Mouse (Mus musculus) CH12.LX (cell line): ENCODE measurements around the gene Tgfbr3.

Experiments used
- BHLHE40 ChIP-seq: IDR thresholded peaks from 2 replicates; pipeline ENCODE4 v1.6.1; 2011; ENCODE audit warnings: mild to moderate bottlenecking, low read depth, low read length, improper control_type of control experiment
- CTCF ChIP-seq, 2 experiments: IDR thresholded peaks in 1 of 2; conservative IDR thresholded peaks in 1 of 2; 2 replicates each; pipeline ENCODE4 v1.5.1; 2011 to 2012; ENCODE audit warnings: low read depth in 2 of 2, low read length in 2 of 2, improper control_type of control experiment in 1 of 2, inconsistent platforms in 1 of 2, mild to moderate bottlenecking in 1 of 2, moderate library complexity in 1 of 2
- E2F4 ChIP-seq: IDR thresholded peaks from 2 replicates; pipeline ENCODE4 v1.6.1; 2011; ENCODE audit warnings: low read depth, low read length, improper control_type of control experiment; ENCODE audit not compliant: insufficient replicate concordance
- JUND ChIP-seq: conservative IDR thresholded peaks from 2 replicates; pipeline ENCODE4 v1.6.1; 2011; ENCODE audit warnings: low read depth, low read length, improper control_type of control experiment
- MAX ChIP-seq: IDR thresholded peaks from 2 replicates; pipeline ENCODE4 v1.6.1; 2011; ENCODE audit warnings: low read length, improper control_type of control experiment
- MEF2A ChIP-seq: IDR thresholded peaks from 2 replicates; pipeline ENCODE4 v1.6.1; 2014; ENCODE audit warnings: low read depth, mild to moderate bottlenecking, inconsistent platforms, low read length, improper control_type of control experiment, borderline replicate concordance
- MXI1 ChIP-seq: IDR thresholded peaks from 2 replicates; pipeline ENCODE4 v1.6.1; 2011; ENCODE audit warnings: mild to moderate bottlenecking, low read depth, low read length, improper control_type of control experiment
- PAX5 ChIP-seq: IDR thresholded peaks from 2 replicates; pipeline ENCODE4 v1.6.1; 2012; ENCODE audit warnings: low read length, inconsistent platforms, mixed read lengths
- POLR2A ChIP-seq: IDR thresholded peaks from 2 replicates; pipeline ENCODE4 v1.6.1; 2011; ENCODE audit warnings: low read depth, mild to moderate bottlenecking, improper control_type of control experiment, low read length
- TBP ChIP-seq: conservative IDR thresholded peaks from 2 replicates; pipeline ENCODE4 v1.6.1; 2011; ENCODE audit warnings: low read depth, low read length, improper control_type of control experiment
- TCF12 ChIP-seq: IDR thresholded peaks from 2 replicates; pipeline ENCODE4 v1.6.1; 2014; ENCODE audit warnings: low read depth, mild to moderate bottlenecking, inconsistent platforms, low read length, improper control_type of control experiment
- USF1 ChIP-seq: IDR thresholded peaks from 2 replicates; pipeline ENCODE4 v1.6.1; 2014; ENCODE audit warnings: low read depth, mild to moderate bottlenecking, inconsistent platforms, low read length, improper control_type of control experiment
- ZC3H11A ChIP-seq: IDR thresholded peaks from 2 replicates; pipeline ENCODE4 v1.6.1; 2012; ENCODE audit warnings: low read depth, mild to moderate bottlenecking, inconsistent platforms, low read length, improper control_type of control experiment
- ZNF384 ChIP-seq: IDR thresholded peaks from 2 replicates; pipeline ENCODE4 v1.6.1; 2012; ENCODE audit warnings: low read depth, low read length, improper control_type of control experiment, inconsistent platforms

DNA sequence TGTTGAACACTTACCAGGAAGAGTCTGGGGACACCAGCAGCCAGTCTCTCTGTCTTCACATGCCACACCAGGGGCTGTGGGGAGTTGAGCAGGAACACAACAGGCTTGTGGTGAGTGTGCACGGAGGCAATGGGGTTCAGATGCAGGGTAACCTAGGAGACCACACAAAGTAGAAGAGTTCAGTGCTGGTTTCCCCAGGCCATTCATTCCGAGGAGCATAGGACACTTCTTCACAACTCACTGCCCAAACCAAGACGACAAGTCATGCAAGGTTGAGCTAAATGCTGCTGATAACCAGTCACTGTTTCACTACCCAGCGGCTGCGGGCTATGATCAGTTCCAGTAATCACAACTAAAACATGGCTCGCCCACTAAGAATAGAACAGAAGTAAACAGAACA, 111.6 kb downstream of the Tgfbr3 start:
- no peak for TF ChIP-seq E2F4
- no peak for TF ChIP-seq CTCF (conservative IDR thresholded peaks at IDR 0.05 in 1 of 2, IDR thresholded peaks at IDR 0.05 in 1 of 2; ENCODE audit: low read depth in 2 of 2, low read length in 2 of 2)
- TF ChIP-seq PAX5: no peak
- no peak for TF ChIP-seq JUND
- no peak for TF ChIP-seq TCF12
- no peak for TF ChIP-seq MXI1
- TF ChIP-seq POLR2A: no peak
- no peak for TF ChIP-seq TBP
- no peak for TF ChIP-seq USF1
- no peak for TF ChIP-seq ZC3H11A
- TF ChIP-seq MAX: no peak
- no peak for TF ChIP-seq MEF2A
- no peak for TF ChIP-seq ZNF384
- no peak for TF ChIP-seq BHLHE40
